Mouse (Mus musculus) mature B cell (primary cell): ENCODE results near the gene Ksr2.

Source experiments
- in situ Hi-C: fragments of 300-500 bp; cut with MboI; formaldehyde crosslinking; loops from 2 replicates; pipeline ENCODE4 v1.14.3; 2019

The Ksr2 gene

GRCm38 (mm10) chr5:117687770-117688352, 274.1 kb downstream of the Ksr2 start:
- in situ Hi-C loops: no loop called here

GRCm38 (mm10) chr5:117688738-117689137, 274.9 kb downstream of the Ksr2 start:
- in situ Hi-C loops: no loop called here

- in situ Hi-C loops: no loop called here
Measured at GRCm38 (mm10) chr5:117689840-117690239, 276.0 kb downstream of the Ksr2 start.

- in situ Hi-C loops: no loop called here
Measured at GRCm38 (mm10) chr5:117691271-117691670, 277.5 kb downstream of the Ksr2 start.

GRCm38 (mm10) chr5:117693557-117693956, 279.8 kb downstream of the Ksr2 start:
- in situ Hi-C loops: no loop called here

GRCm38 (mm10) chr5:117694632-117695031, 280.8 kb downstream of the Ksr2 start:
- in situ Hi-C loops: no loop called here

GRCm38 (mm10) chr5:117696366-117696765, 282.6 kb downstream of the Ksr2 start:
- in situ Hi-C loops: no loop called here

- in situ Hi-C loops: no loop called here
Measured at GRCm38 (mm10) chr5:117697589-117697988, 283.8 kb downstream of the Ksr2 start.

GRCm38 (mm10) chr5:117704371-117704770, 290.6 kb downstream of the Ksr2 start:
- in situ Hi-C loops: no loop called here

- in situ Hi-C loops: no loop called here
Measured at GRCm38 (mm10) chr5:117706633-117707032, 292.8 kb downstream of the Ksr2 start.

GRCm38 (mm10) chr5:117709306-117709705, 295.5 kb downstream of the Ksr2 start:
- in situ Hi-C loops: no loop called here

GRCm38 (mm10) chr5:117711636-117712035, 297.8 kb downstream of the Ksr2 start:
- in situ Hi-C loops: no loop called here

- in situ Hi-C loops: no loop called here
Measured at GRCm38 (mm10) chr5:117712207-117712606, 298.4 kb downstream of the Ksr2 start.

- in situ Hi-C loops: no loop called here
Measured at GRCm38 (mm10) chr5:117717120-117717519, 303.3 kb downstream of the Ksr2 start.

- in situ Hi-C loops: no loop called here
Measured at GRCm38 (mm10) chr5:117723316-117723715, 309.5 kb downstream of the Ksr2 start.

- in situ Hi-C loops: no loop called here
Measured at GRCm38 (mm10) chr5:117726548-117726947, 312.7 kb downstream of the Ksr2 start.

- in situ Hi-C loops: no loop called here
Measured at GRCm38 (mm10) chr5:117727138-117727537, 313.3 kb downstream of the Ksr2 start.

GRCm38 (mm10) chr5:117731311-117731710, 317.5 kb downstream of the Ksr2 start:
- in situ Hi-C loops: no loop called here

GRCm38 (mm10) chr5:117744654-117745178, 330.9 kb downstream of the Ksr2 start:
- in situ Hi-C loops: no loop called here

- in situ Hi-C loops: no loop called here
Measured at GRCm38 (mm10) chr5:117749353-117749752, 335.6 kb downstream of the Ksr2 start.

- in situ Hi-C loops: no loop called here
Measured at GRCm38 (mm10) chr5:117757696-117758482, 344.1 kb downstream of the Ksr2 start.

- in situ Hi-C loops: no loop called here
Measured at GRCm38 (mm10) chr5:117761181-117761832, 347.5 kb downstream of the Ksr2 start.

- in situ Hi-C loops: no loop called here
Measured at GRCm38 (mm10) chr5:117764496-117764895, 350.7 kb downstream of the Ksr2 start.
